10 mouse cellular contexts compared by ENCODE assay signal in genomic region chr12:73408614-73409013, GRCm38 (mm10).
DNase-seq lines count a peak whose midpoint lies in the region; ATAC-seq and TF ChIP-seq lines count a peak whose summit lies in the region.
"Had no signal": no experiment of that assay in that cellular context is flagged by ENCODE, and none has a peak within 500 bp of the region (broad histone marks: within the 10 kb centered on the region; RNA-seq: fewer than 3 reads in every experiment).

No protein-coding gene starts in this region.

- peaks cover 11% of the 10 kb centered on the region for H3K4me1 ChIP-seq in liver, adult 2 months (ENCODE audit: control insufficient read depth, insufficient read depth, low read length)
- no peaks in the 10 kb centered on the region for H3K4me1 ChIP-seq in liver, embryonic 11.5 days (replicated peaks; ENCODE audit: control insufficient read depth, insufficient read depth, low read length)

- no peak overlapping the region for H3K9ac ChIP-seq in liver, adult 2 months (ENCODE audit: low read depth, low read length)
- H3K9ac ChIP-seq in liver, embryonic 11.5 days (ENCODE audit: low read depth, low read length), result no peak overlapping the region
- H3K9ac ChIP-seq: embryonic facial prominence, embryonic 12.5 days had no signal

- peak; percentile 11; the same call in 1 of the 2 replicates for TF ChIP-seq CTCF in liver, adult 2 months (IDR thresholded peaks at IDR 0.05; ENCODE audit: low read depth, low read length)

- no peak overlapping the region for H3K4me3 ChIP-seq in liver, adult 2 months (ENCODE audit: insufficient read depth, low read depth, low read length)
- H3K4me3 ChIP-seq in liver, embryonic 11.5 days (ENCODE audit: low read depth, low read length), result no peak overlapping the region
- H3K4me3 ChIP-seq: embryonic facial prominence, embryonic 12.5 days had no signal

- ATAC-seq in liver, embryonic 11.5 days (replicated peaks; ENCODE audit: low FRiP score), result no peak

- TF ChIP-seq POLR2A in liver, adult 2 months (IDR thresholded peaks at IDR 0.05; ENCODE audit: extremely low read depth, insufficient read depth, low read length), result no peak

- 27% methylated on average over 7 of the region's 7 CpGs for WGBS in liver, adult 2 months
- WGBS in liver, embryonic 11.5 days, result 70% methylated on average over 7 of the region's 7 CpGs

- H3K27ac ChIP-seq in liver, adult 2 months (replicated peaks; ENCODE audit: insufficient read depth, low read depth, low read length), result peak overlapping the region; percentile 37
- no peak overlapping the region for H3K27ac ChIP-seq in liver, embryonic 11.5 days (ENCODE audit: low read depth, low read length)
- H3K27ac ChIP-seq: embryonic facial prominence, embryonic 12.5 days had no signal

- no peaks in the 10 kb centered on the region for H3K79me2 ChIP-seq in liver, adult 2 months (ENCODE audit: control insufficient read depth, insufficient read depth, low read length)

- DNase-seq in liver, adult 2 months (ENCODE audit: extremely low read depth, low read depth, low spot score), result peak; percentile 98
- no peak for DNase-seq in liver, embryonic 11.5 days (ENCODE audit: low spot score)
- peak; percentile 90 for DNase-seq in adrenal gland, adult 8-10 months
- peak; percentile 79 to 84 for DNase-seq in gastrocnemius, postnatal 36 days
- peak; percentile 28 for DNase-seq in kidney, postnatal 14 days
- no peak for DNase-seq in retina, postnatal 1 day
- DNase-seq in lung, postnatal 10 days, result no peak
- no peak for DNase-seq in thymus, postnatal 25 days
- DNase-seq: spleen, adult 18-20 months had no signal

- no peaks in the 10 kb centered on the region for H3K27me3 ChIP-seq in liver, adult 2 months (ENCODE audit: control insufficient read depth, insufficient read depth, low read length)
- H3K27me3 ChIP-seq in liver, embryonic 11.5 days (replicated peaks; ENCODE audit: control insufficient read depth, insufficient read depth, low read length), result peaks cover 3% of the 10 kb centered on the region; the same call in 1 of the 2 replicates

- no peaks in the 10 kb centered on the region for H3K9me3 ChIP-seq in liver, embryonic 11.5 days (ENCODE audit: control insufficient read depth, low read length)
- H3K9me3 ChIP-seq: embryonic facial prominence, embryonic 12.5 days had no signal

- no peaks in the 10 kb centered on the region for H3K36me3 ChIP-seq in liver, adult 2 months (ENCODE audit: control insufficient read depth, insufficient read depth, low read length)
- H3K36me3 ChIP-seq in liver, embryonic 11.5 days (ENCODE audit: control insufficient read depth, insufficient read depth, low read length), result no peaks in the 10 kb centered on the region
- H3K36me3 ChIP-seq: embryonic facial prominence, embryonic 12.5 days had no signal

- no peak overlapping the region for H3K4me2 ChIP-seq in liver, embryonic 11.5 days
- H3K4me2 ChIP-seq: embryonic facial prominence, embryonic 12.5 days had no signal

- intact Hi-C loops in gastrocnemius, postnatal 36 days (cut with DNase I), result loop anchor here (5.0 kb wide), 1 partner anchor 361 kb away; no protein-coding TSS in a partner anchor

Comparison
In these comparisons a context has a peak if more than half of its experiments do, and no peak if none do; other contexts are left out.
1. DNase-seq: peak in liver, adult 2 months (single experiment), adrenal gland, adult 8-10 months (single experiment), gastrocnemius, postnatal 36 days (2 of 2) and kidney, postnatal 14 days (single experiment); none in liver, embryonic 11.5 days (single experiment), retina, postnatal 1 day (single experiment), lung, postnatal 10 days (single experiment) and thymus, postnatal 25 days (single experiment).